Comparison of ENCODE assay signal across 16 mouse cellular contexts in genomic region chr9:70666811-70667210, GRCm38 (mm10). TPM values are rescaled to one million over a fixed set of nuclear protein-coding genes. Genes with fewer than 3 reads are reported as not detected.
DNase-seq lines count a peak whose midpoint lies in the region; ATAC-seq and TF ChIP-seq lines count a peak whose summit lies in the region.
"Had no signal": no experiment of that assay in that cellular context is flagged by ENCODE, and none has a peak within 500 bp of the region (broad histone marks: within the 10 kb centered on the region; RNA-seq: fewer than 3 reads in every experiment).

No protein-coding gene starts in this region.

- no peaks in the 10 kb centered on the region for H3K9me3 ChIP-seq in heart, embryonic 10.5 days
- H3K9me3 ChIP-seq in kidney, postnatal 0 days (replicated peaks; ENCODE audit: low read length), result no peaks in the 10 kb centered on the region
- H3K9me3 ChIP-seq: embryonic facial prominence, embryonic 13.5 days; forebrain, embryonic 10.5 days; heart, embryonic 12.5 days; midbrain, embryonic 13.5 days had no signal

- no peak for TF ChIP-seq CTCF in lung, adult 2 months (IDR thresholded peaks at IDR 0.05; ENCODE audit: insufficient read depth, low read length)
- no peak for TF ChIP-seq CTCF in kidney, postnatal 0 days (IDR thresholded peaks at IDR 0.05; ENCODE audit: low read depth)

- H3K4me3 ChIP-seq in heart, embryonic 10.5 days, result no peak overlapping the region
- no peak overlapping the region for H3K4me3 ChIP-seq in lung, adult 2 months (replicated peaks; ENCODE audit: extremely low read depth, low read depth, low read length)
- H3K4me3 ChIP-seq in kidney, postnatal 0 days (replicated peaks; ENCODE audit: low read depth, low read length), result no peak overlapping the region
- H3K4me3 ChIP-seq: embryonic facial prominence, embryonic 13.5 days; forebrain, embryonic 10.5 days; heart, embryonic 12.5 days; midbrain, embryonic 13.5 days had no signal

- DNase-seq in heart, postnatal 14 days, result peak; percentile 3 to 22
- no peak for DNase-seq in heart, embryonic 10.5 days (ENCODE audit: low spot score)
- DNase-seq in lung, postnatal 10 days, result peak; percentile 28
- no peak for DNase-seq in lung, adult 2 months
- DNase-seq in kidney, postnatal 0 days (ENCODE audit: low spot score), result peak; percentile 40
- no peak for DNase-seq in testis, postnatal 10 days (ENCODE audit: low spot score)
- DNase-seq: adrenal gland, adult 8-10 months; right cerebral cortex, postnatal 25 days; thymus, adult 18-20 months had no signal

- WGBS in heart, embryonic 10.5 days, result 71% methylated on average over 7 of the region's 7 CpGs
- 48% methylated on average over 7 of the region's 7 CpGs for WGBS in lung, adult 2 months
- WGBS in kidney, postnatal 0 days, result 61% methylated on average over 7 of the region's 7 CpGs

- H3K27me3 ChIP-seq in heart, embryonic 10.5 days (ENCODE audit: insufficient read depth, poor library complexity, severe bottlenecking), result no peaks in the 10 kb centered on the region
- H3K27me3 ChIP-seq in kidney, postnatal 0 days (ENCODE audit: insufficient read depth, low read length), result no peaks in the 10 kb centered on the region
- H3K27me3 ChIP-seq: embryonic facial prominence, embryonic 13.5 days; heart, embryonic 12.5 days; midbrain, embryonic 13.5 days had no signal

- H3K36me3 ChIP-seq in heart, embryonic 10.5 days, result no peaks in the 10 kb centered on the region
- no peaks in the 10 kb centered on the region for H3K36me3 ChIP-seq in kidney, postnatal 0 days (ENCODE audit: insufficient read depth, low read length)
- H3K36me3 ChIP-seq: embryonic facial prominence, embryonic 13.5 days; forebrain, embryonic 10.5 days; heart, embryonic 12.5 days; midbrain, embryonic 13.5 days had no signal

- intact Hi-C loops in heart, postnatal 14 days (cut with DNase I), result no loop called here

- H3K4me1 ChIP-seq in heart, embryonic 10.5 days, result no peaks in the 10 kb centered on the region
- peaks cover 2% of the 10 kb centered on the region; the same call in 1 of the 2 replicates for H3K4me1 ChIP-seq in lung, adult 2 months (ENCODE audit: control insufficient read depth, insufficient read depth, low read length)
- no peaks in the 10 kb centered on the region for H3K4me1 ChIP-seq in kidney, postnatal 0 days (replicated peaks; ENCODE audit: insufficient read depth, low read length)
- H3K4me1 ChIP-seq: embryonic facial prominence, embryonic 13.5 days; midbrain, embryonic 13.5 days had no signal

- TF ChIP-seq POLR2A in lung, adult 2 months (IDR thresholded peaks at IDR 0.05; ENCODE audit: borderline replicate concordance, extremely low read depth, low read depth, low read length), result no peak

- no peak overlapping the region for H3K4me2 ChIP-seq in kidney, postnatal 0 days (ENCODE audit: low read length)
- H3K4me2 ChIP-seq: embryonic facial prominence, embryonic 13.5 days; heart, embryonic 12.5 days; midbrain, embryonic 13.5 days had no signal

- H3K9ac ChIP-seq in kidney, postnatal 0 days (ENCODE audit: low read depth, low read length), result no peak overlapping the region
- H3K9ac ChIP-seq: embryonic facial prominence, embryonic 13.5 days; heart, embryonic 12.5 days; midbrain, embryonic 13.5 days had no signal

- H3K27ac ChIP-seq in heart, embryonic 10.5 days, result no peak overlapping the region
- no peak overlapping the region for H3K27ac ChIP-seq in kidney, postnatal 0 days
- H3K27ac ChIP-seq: embryonic facial prominence, embryonic 13.5 days; forebrain, embryonic 10.5 days; midbrain, embryonic 13.5 days had no signal

- ATAC-seq in kidney, postnatal 0 days (replicated peaks; ENCODE audit: low FRiP score, low read depth), result no peak
- ATAC-seq in inflammation-experienced regulatory T-cells, adult 6 months, result no peak
- ATAC-seq: intestine, embryonic 16.5 days; lung, postnatal 0 days; midbrain, embryonic 13.5 days had no signal

RNA-seq across cellular contexts. Expression of gene Mindy2, which starts 9.8 kb away (rescaled TPM):
- total RNA-seq in heart, postnatal 14 days (2021), result 10 to 100 TPM; 34.7 to 35.0 TPM
- 6.7 and 9.2 TPM in 2 replicates for polyA plus RNA-seq in heart, embryonic 10.5 days (2016; fragmentation: Nextera tagmentation; extraction: Ambion mirVana)
- 12.0 and 21.8 TPM in 2 replicates for polyA plus RNA-seq in lung, adult 2 months (2012; rRNA removed)
- 14.6 and 16.9 TPM in 2 replicates for polyA plus RNA-seq in kidney, postnatal 0 days (2015; fragmentation: Nextera tagmentation; extraction: Ambion mirVana)
- 10 to 100 TPM in 2 of 3 experiments, 1 to 10 TPM in 1; 9.4 to 17.6 (median 13.6) TPM for polyA plus RNA-seq in inflammation-experienced regulatory T-cells, adult 6 months (2017; shearing (Covaris generic))

RNA-seq across cellular contexts. Expression of gene Gm10642, which starts 10.8 kb away (rescaled TPM):
- total RNA-seq in heart, postnatal 14 days (2021), result under 1 TPM; 0.45 to 0.56 TPM
- 0.21 and 0.25 TPM in 2 replicates for polyA plus RNA-seq in heart, embryonic 10.5 days (2016; fragmentation: Nextera tagmentation; extraction: Ambion mirVana)
- 0.76 and 0.98 TPM in 2 replicates for polyA plus RNA-seq in lung, adult 2 months (2012; rRNA removed)
- 1.3 and 1.7 TPM in 2 replicates for polyA plus RNA-seq in kidney, postnatal 0 days (2015; fragmentation: Nextera tagmentation; extraction: Ambion mirVana)
- under 1 TPM; 0.21 to 0.87 (median 0.30) TPM for polyA plus RNA-seq in inflammation-experienced regulatory T-cells, adult 6 months (2017; shearing (Covaris generic))

RNA-seq across cellular contexts. Expression of gene Adam10, which starts 12.0 kb away (rescaled TPM):
- 10 to 100 TPM; 56.1 to 56.4 TPM for total RNA-seq in heart, postnatal 14 days (2021)
- polyA plus RNA-seq in heart, embryonic 10.5 days (2016; fragmentation: Nextera tagmentation; extraction: Ambion mirVana), result 68.2 and 83.0 TPM in 2 replicates
- 21.7 and 29.5 TPM in 2 replicates for polyA plus RNA-seq in lung, adult 2 months (2012; rRNA removed)
- 70.5 and 72.6 TPM in 2 replicates for polyA plus RNA-seq in kidney, postnatal 0 days (2015; fragmentation: Nextera tagmentation; extraction: Ambion mirVana)
- polyA plus RNA-seq in inflammation-experienced regulatory T-cells, adult 6 months (2017; shearing (Covaris generic)), result 10 to 100 TPM; 73.6 to 89.9 (median 76.3) TPM

Comparison
In these comparisons a context has a peak if more than half of its experiments do, and no peak if none do; other contexts are left out.
1. DNase-seq: peak in heart, postnatal 14 days (2 of 2), lung, postnatal 10 days (single experiment) and kidney, postnatal 0 days (single experiment); none in heart, embryonic 10.5 days (single experiment), lung, adult 2 months (single experiment) and testis, postnatal 10 days (single experiment).